Mouse (Mus musculus): Measurements from ENCODE around the gene Msh2.
A peak's percentile ranks its signal among the peaks of the same experiment; 100 is the strongest.

Gene Msh2

DNA sequence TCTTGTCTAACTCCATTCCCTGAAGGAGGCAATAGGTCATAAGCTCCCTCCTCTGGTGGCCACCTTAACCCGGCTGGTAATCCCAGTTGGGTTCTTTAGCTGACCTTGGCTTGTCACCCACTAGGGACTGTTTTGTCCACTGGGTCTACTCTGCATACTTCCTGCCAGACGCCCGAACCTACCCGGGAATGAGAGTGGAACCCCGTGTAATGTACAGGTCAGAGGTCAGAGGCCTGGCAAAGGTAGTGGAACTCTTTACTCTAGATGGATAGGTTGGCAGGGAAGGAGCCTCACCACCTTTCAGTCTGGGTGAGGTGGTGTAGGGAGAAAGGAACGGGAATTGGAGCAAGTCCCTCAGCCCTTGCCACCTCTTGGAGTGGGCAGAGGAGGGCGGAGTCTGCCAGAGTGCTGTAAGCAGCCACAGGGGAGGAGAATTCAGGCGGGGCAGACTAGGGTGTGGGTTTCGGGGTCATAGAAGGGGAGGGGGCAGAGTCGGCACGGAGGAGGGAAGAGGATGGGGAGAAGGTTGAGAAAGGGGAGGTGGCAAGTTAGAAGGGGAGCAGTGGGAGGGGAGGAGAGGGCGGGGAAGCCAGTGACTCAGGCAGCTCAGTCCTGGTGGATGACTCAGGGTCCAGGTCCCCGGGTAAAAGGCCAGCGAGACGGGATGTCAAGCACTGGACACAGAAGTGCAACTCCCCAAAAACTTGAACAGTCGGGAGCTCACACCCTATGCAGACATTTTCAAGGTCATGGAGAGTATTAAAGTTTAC is 27.1 kb downstream of the Msh2 start:
- no peak for DNase-seq (ENCODE audit: low spot score in 2 of 2)

DNA sequence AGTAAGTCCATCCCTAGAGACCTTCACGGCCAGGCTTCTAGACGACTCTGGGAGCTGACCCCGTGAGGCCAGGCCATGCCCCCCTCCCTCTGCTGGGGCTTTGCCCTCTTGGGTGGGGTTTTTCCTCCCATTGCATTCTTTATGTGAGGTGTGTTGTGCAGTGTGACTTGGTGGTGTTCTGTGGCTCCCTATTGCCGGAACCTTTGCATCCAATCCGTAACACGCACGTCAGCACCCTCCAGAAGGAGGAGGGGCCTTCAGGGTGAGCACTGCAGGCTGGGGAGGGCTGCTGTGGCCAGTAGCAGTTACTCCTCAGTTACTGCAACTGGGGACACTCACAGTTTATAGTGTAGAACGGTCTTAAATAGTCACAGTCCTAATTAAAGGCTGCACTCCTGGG is 28.0 kb downstream of the Msh2 start:
- no peak for DNase-seq (ENCODE audit: low spot score in 2 of 2)

DNA sequence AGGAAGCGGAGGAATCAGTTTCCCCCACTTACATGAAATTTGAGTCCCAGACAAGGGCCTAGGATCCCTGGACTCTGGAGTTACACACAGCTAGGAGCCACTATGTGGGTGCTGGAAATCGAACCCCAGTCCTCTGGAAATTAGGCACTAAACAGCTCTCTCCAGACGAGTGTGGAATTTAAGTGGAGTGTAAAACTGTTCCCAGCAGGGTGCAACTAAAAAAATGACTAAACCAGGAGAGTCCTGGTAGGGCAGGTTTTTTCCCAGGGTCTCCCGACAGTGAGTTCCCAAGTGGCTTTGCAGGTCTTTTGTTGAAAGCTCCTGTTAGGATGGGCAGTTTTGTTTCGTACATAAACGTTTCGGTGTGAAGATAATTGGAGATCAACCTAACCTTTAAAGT is 52.6 kb downstream of the Msh2 start:
- no peak for DNase-seq (ENCODE audit: low spot score in 2 of 2)

DNA sequence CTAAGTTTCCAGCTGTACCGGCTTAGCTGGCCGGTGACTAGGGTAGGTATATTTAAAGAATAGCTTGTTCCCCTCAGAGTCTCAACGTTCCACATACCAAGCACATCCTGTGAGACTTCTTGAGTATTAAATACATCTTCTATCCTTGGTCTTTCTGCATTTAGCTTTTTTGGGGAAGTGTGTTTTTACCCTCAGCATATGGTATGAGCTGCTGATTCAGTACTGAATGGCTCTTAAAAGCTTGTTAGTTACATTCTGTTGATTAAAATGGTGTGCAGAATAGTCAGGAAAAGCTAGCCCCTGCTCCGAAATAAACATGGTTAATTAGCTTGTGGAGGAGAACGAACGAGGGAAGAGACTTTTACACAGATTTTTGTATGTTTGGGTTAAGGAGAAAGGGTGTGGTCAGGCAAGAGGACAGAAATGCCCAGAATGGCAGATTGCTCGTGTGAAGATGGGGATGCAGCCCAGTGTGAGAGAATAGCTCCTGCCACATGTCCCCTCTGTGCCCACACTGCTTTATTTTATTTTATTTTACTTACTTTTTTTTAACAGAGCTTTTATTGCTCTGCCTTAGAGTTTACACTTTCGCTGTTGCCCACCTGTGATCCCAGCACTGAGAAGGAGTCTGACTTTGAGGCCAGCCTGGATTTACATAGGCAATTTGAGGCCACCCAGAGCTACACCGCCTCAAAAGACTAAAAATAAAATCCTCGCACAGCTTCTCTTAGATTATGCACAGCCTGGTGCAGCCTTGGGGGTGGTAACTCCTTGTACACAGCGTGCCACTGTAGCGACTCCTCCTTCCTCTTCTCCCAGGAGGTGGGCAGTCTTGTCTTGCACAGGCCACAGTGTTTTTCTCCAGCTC is 54.6 kb downstream of the Msh2 start:
- no peak for DNase-seq (ENCODE audit: low spot score in 2 of 2)

DNA sequence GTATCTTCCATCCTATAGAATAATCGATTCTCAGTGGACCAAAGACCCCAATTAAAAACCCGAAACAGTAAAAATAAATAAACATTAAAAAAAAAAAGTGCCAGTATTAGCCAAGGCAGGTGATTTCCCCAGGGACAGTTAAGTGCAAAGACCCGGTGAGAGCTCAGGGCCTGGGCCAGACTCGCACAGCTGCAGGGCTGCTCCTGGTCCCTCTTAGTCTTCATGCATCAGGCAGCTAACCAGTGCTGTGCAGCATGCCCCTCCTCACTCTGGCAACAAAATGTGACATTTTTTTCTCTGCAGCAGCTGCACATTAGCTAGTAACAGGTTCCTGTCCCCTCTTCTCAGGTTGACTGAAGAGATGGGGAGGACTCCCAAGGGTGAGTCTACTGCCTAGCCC is 59.8 kb downstream of the Msh2 start:
- DNase-seq (ENCODE audit: low spot score in 2 of 2): no peak

DNA sequence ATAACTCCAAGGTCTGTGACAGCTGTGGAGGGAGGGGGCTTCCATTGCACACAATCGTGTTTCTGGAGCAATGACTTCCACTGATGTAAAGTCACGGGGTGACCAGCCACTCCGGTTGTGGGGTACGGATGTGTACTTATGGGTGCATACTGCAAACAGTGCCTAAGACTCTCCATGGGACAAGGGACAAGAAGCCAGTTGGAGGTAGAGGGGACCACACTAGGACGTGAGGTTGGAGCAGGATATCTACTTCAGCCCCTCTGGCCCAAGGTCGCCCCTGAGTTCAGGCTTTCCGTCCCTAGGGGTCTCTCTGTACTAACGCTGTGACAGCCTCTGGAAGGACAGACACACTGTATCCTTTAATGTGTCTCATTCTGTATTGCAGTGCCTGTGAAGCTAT is 62.3 kb downstream of the Msh2 start:
- DNase-seq (ENCODE audit: low spot score in 2 of 2): no peak

DNA sequence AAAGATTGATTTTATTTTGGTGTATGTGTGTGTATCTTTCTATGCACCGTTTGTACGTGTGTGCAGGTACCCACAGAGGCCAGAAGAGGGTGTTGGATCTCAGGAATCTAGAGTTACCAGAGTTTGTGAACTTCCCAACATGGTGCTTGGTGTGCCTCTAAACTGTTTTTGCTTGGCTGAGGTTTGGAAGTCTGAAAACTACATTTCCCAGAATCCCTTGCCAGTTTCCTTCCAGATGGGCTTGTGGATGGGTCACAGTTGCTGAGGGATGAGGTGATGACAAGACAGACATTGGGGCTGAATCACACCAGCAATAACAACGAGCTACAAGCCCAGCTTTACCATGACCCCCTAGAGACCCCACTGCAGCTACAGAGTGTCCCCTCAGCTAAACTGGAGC is 65.0 kb downstream of the Msh2 start:
- DNase-seq (ENCODE audit: low spot score in 2 of 2): no peak

DNA sequence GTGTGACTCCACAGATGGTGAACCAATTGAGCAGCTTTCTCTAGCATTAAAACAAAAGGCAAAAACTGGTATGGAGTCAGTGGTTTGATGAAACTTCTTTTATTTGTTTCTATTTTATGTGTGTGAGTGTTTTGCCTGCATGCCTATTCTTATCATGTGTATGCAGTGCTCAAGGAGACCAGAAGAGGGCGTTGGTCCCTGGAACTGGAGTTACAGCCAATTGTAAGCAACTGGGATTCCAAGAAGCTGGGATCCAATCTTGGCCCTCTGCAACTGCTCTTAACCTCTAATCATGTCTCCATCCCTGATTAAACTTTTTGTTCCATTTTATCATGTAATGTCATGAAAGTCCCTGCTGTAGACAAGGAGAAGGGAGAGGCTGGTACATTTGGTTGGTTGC is 67.7 kb downstream of the Msh2 start:
- DNase-seq (ENCODE audit: low spot score in 2 of 2): no peak

DNA sequence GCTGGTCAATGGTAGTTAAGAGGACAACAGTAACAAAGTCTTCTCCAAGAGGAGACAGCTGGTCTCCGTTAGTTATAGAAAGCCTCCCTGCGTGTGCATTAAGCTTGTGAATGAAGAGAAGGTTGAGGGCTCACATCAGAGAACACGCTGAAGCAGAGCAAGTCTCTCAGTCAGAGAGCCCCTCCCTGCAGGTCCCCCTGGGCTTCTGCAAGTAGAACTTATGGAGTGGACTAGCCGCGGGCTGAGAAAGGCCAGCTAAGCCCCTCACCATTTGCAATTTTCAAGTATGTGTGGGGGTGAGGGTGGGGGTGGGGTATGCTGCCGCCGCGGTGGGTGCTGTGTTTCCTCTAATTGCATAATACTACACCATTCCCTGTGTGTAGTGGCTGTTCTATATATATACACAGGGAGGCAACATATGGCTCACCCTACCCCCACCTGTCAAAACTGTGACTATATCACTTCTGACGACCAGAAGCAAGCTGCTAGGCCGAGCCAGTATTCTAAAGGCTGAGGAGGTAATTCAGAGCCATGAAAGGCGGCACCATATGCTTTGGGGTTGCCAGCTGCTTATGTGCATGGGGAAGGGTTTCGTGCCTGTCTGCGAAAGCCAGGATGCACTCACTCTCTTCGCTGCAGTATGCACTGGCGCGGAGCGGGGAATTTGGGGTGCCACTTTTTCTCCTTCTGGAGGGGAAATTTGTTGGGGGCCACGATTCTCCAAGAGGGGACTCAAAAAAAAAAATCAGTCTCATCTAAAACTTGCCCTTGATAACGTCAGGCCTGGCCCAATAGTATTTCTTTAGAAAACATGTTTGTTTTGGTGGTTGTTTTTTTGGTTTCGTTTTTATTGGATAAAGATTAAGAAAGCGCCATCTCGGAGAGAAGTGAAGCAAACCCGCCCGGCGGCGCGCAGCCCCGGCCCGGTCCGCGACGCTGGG is 73.1 kb downstream of the Msh2 start:
- DNase-seq (ENCODE audit: low spot score in 2 of 2): peak; percentile 50 to 51

DNA sequence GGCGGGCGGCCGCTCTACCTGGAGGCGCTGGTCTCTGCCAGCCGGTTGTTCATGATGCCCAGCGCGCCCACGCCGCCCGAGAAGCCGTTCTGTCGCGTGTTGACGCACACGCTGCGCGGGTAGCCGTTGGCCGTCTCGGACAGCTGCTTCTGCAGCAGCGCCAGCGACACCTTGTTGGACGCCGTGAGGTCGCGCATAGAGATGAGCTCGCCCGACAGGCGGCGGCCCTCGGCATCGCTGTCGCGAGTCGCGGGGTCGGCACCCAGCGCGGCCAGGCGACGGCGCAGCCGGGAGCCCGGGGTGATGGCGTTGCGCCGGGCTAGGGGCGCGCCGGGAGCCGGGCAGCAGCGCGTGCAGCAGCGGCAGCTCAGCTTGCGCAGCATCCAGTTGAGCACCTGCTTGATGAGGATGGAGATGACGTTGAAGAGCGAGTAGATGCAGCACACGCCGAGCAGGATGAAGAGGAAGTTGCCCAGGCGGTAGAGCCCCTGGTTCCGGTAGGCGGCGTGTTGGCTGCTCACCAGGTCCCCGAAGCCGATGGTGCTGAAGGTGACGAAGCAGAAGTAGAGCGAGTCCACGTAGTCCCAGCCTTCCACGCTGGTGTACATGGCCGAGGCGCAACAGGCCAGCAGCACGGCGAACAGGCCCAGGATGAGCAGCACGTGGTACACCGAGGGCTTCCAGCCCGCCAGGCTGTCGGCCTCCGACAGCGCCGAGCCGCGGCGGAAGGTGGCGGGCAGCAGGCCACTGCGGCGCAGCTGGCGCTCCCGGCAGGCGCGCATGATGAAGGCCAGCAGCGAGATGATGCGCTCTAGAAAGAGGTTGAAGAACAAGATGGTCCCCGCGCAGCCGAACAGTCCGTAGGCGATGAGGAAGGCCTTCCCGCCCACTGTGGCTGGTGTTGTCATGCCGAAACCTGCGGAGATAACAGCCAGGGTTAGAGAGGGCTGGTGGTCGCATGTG is 74.1 kb downstream of the Msh2 start:
- peak; percentile 31 to 53 for DNase-seq (ENCODE audit: low spot score in 2 of 2)

DNA sequence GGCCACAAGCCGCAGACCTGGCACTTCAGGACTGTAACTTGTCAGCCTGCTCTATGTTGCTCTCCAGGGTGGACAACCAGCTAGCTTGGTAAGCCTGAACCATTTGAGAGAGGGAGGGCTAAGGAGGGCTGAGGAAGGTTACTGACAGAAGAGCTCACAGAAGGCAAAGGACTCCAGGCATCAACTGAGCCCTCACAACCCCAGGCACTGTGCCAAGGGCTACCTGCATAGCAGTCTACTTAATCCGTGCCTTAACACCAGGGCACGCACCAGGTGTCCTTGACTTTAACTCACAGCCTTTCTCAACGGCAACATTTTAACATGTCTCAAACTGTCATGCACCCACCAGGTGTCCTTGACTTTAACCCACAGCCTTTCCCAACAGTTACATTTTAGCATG is 88.2 kb downstream of the Msh2 start:
- no peak for DNase-seq (ENCODE audit: low spot score in 2 of 2)

DNA sequence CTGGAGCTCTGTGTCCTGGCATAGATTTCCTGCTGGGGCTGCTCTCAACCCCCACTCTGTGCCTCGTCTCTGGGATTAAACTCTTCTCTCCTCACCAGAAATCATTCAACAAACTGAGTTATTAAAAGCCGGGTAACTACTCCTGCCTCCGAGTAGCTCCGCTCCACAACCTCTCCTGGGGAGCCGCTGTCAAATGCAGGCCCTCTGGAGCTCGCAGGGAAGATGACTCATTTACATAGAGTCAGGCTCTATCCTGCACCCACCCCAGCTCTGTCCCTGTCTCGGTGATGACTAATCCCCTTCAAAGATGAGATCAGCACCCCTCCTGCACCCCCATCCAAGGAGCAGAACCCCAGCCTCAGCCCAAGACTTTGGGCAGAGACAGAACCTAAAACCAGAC is 91.0 kb downstream of the Msh2 start:
- DNase-seq (ENCODE audit: low spot score in 2 of 2): no peak

DNA sequence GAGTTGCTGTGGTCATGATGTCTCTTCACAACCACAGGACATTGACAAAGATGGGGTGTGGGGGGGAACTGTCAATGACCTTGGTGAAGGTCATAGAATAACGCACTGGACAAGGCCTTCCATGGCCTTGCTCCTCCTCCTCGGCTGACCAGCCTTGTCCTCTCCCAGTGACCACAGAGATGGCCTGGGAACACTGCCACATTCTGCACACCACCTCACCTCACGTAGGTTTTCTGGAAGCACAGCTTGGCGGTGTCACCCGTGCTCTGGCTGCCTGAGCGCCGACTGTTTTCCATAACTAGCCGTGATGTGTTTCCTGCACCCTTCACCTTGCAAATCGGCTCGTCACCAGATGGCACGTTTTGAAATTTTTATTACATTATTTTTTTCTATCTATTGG is 92.9 kb downstream of the Msh2 start:
- no peak for DNase-seq (ENCODE audit: low spot score in 2 of 2)

DNA sequence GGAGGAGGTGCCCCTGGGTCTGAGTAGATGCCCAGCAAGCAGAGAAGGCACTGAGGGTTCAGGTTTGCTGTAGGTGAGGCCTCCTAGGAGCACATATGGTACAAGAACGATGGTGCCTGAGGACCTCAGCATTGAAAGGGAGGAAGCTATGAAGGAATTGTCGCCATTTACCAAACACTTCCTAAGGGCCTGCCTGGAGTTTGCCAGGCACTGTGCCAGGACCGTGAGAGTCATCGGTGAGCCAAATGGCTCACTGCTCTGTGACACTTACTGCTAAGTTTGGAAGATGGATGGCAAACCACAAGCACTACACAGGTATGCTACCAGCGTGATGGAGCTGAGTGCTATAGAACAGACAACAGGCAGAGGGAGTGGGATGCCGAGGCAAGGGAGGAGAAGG is 94.8 kb downstream of the Msh2 start:
- no peak for DNase-seq (ENCODE audit: low spot score in 2 of 2)

DNA sequence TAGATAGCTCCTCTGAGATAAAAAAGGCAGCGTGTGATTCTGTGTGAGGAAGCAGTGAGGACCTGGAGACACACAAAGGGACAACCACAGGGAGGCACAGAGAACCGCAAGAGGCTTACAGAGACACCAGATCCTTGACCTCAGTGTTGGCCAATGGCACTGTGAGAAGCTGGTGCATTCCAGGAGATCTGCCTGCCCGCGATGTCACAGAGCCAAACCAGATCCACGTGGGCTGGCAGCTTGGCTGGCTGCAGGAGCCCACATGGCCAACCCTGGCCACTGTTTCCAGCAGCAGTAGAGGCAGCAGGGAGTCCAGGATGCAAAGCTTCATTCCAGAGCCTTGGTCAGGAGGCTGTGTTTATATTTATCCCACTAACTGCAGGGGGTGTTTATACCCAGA is 98.6 kb downstream of the Msh2 start:
- DNase-seq (ENCODE audit: low spot score in 2 of 2): no peak

DNA sequence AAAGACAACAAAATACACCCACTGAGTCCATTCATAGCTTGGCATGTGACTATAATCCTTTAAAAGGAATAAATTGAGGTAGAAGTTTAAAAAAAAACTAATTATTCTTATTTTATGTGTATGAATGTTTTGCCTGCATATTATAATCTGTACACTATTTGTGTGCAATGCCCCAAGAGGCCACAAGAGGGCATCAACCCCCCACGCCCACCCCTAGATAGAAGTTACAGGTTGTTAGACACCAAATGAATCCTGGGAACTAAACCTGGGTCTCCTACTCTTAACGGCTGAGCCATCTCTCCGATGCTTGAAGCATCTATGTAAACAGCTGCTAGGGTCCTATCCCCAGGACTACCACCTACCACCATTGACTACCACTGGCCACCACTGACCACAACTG is 101.0 kb downstream of the Msh2 start:
- DNase-seq (ENCODE audit: low spot score in 2 of 2): no peak
